Mouse (Mus musculus): ENCODE data around the gene Plcb4. TPM values are rescaled to one million over a fixed set of nuclear protein-coding genes. Genes with fewer than 3 reads are reported as not detected.

Gene Plcb4
- total RNA-seq, 1 experiment: 24.0 TPM

DNA sequence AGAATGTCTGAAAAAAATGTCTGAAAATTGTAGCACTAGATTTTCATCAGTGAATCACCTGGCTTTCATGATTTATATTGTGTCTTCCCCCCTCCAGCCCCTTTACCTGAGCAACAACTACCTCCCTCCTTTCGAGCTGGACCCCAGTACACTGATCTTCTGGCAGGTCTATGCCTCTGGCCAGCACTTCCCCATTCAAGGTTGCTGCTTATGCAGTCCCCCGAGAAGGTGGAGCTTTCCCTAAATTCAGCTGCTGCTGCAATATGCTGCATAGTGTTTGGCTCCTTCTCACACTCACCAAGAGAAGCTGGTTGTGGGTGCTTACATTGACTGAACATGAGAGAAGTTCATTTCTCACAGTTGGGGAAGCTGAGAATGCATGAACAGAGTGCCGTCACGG is 273.8 kb downstream of the Plcb4 start:
- no peaks in the 10 kb centered on the region for H3K9me3 ChIP-seq (ENCODE audit: control insufficient read depth, insufficient read depth, low read depth, low read length)
- no peak overlapping the region for H3K27ac ChIP-seq (ENCODE audit: insufficient read depth, low read depth, low read length, poor library complexity, severe bottlenecking)
- H3K9ac ChIP-seq (ENCODE audit: insufficient read depth, low read depth, low read length, poor library complexity, severe bottlenecking): no peak overlapping the region
- no peak for TF ChIP-seq MAFK (IDR thresholded peaks at IDR 0.05; ENCODE audit: insufficient read depth, low read depth, low read length)
- no peak for TF ChIP-seq ZC3H11A (IDR thresholded peaks at IDR 0.05; ENCODE audit: borderline replicate concordance, low read depth, low read length)
- TF ChIP-seq ZNF384 (IDR thresholded peaks at IDR 0.05; ENCODE audit: low read depth, low read length): no peak
- TF ChIP-seq CHD2 (IDR thresholded peaks at IDR 0.05; ENCODE audit: low read depth, low read length): no peak
- no peak for TF ChIP-seq HCFC1 (IDR thresholded peaks at IDR 0.05; ENCODE audit: borderline replicate concordance, insufficient read depth, low read length)
- H3K4me1 ChIP-seq (ENCODE audit: control insufficient read depth in 2 of 2, insufficient read depth in 2 of 2, low read length in 2 of 2, poor library complexity in 1 of 2): no peaks in the 10 kb centered on the region
- H3K36me3 ChIP-seq (ENCODE audit: control insufficient read depth, insufficient read depth, low read length, poor library complexity, severe bottlenecking): peaks cover 9% of the 10 kb centered on the region
- in situ Hi-C loops (cut with MboI; ENCODE audit: low sequenced_read_pairs in 2 of 2, unreplicated experiment in 2 of 2): loop anchor here in 1 of 2 experiments (25.0 kb wide), 1 partner anchor 545 kb away; no protein-coding TSS in a partner anchor
- no peak for DNase-seq (ENCODE audit: low read depth, low spot score)
- H3K4me3 ChIP-seq (ENCODE audit: insufficient read depth in 1 of 2, low read depth in 1 of 2, low read length in 2 of 2, poor library complexity in 1 of 2, severe bottlenecking in 1 of 2): no peak overlapping the region

GRCm38 (mm10) chr2:135936376-135936775 is 277.6 kb downstream of the Plcb4 start:
- no peak for TF ChIP-seq ZC3H11A (IDR thresholded peaks at IDR 0.05; ENCODE audit: borderline replicate concordance, low read depth, low read length)
- no peak for TF ChIP-seq MAFK (IDR thresholded peaks at IDR 0.05; ENCODE audit: insufficient read depth, low read depth, low read length)
- TF ChIP-seq ZNF384 (IDR thresholded peaks at IDR 0.05; ENCODE audit: low read depth, low read length): no peak
- TF ChIP-seq CHD2 (IDR thresholded peaks at IDR 0.05; ENCODE audit: low read depth, low read length): no peak
- no peak for TF ChIP-seq HCFC1 (IDR thresholded peaks at IDR 0.05; ENCODE audit: borderline replicate concordance, insufficient read depth, low read length)
- Histone ChIP-seq H3K27ac (ENCODE audit: insufficient read depth, low read depth, low read length, poor library complexity, severe bottlenecking) (no peak overlapping the region), H3K4me3 (ENCODE audit: insufficient read depth in 1 of 2, low read depth in 1 of 2, low read length in 2 of 2, poor library complexity in 1 of 2, severe bottlenecking in 1 of 2) (no peak overlapping the region), H3K9me3 (ENCODE audit: control insufficient read depth, insufficient read depth, low read depth, low read length) (no peaks in the 10 kb centered on the region), H3K9ac (ENCODE audit: insufficient read depth, low read depth, low read length, poor library complexity, severe bottlenecking) (no peak overlapping the region), H3K36me3 (ENCODE audit: control insufficient read depth, insufficient read depth, low read length, poor library complexity, severe bottlenecking) (peaks cover 7% of the 10 kb centered on the region), H3K4me1 (ENCODE audit: control insufficient read depth in 2 of 2, insufficient read depth in 2 of 2, low read length in 2 of 2, poor library complexity in 1 of 2) (no peaks in the 10 kb centered on the region)
- no peak for DNase-seq (ENCODE audit: low read depth, low spot score)
- in situ Hi-C loops (cut with MboI; ENCODE audit: low sequenced_read_pairs in 2 of 2, unreplicated experiment in 2 of 2): loop anchor here in 1 of 2 experiments (25.0 kb wide), 1 partner anchor 549 kb away; no protein-coding TSS in a partner anchor

GRCm38 (mm10) chr2:135937646-135938045 is 278.8 kb downstream of the Plcb4 start:
- no peak for TF ChIP-seq ZNF384 (IDR thresholded peaks at IDR 0.05; ENCODE audit: low read depth, low read length)
- H3K27ac ChIP-seq (ENCODE audit: insufficient read depth, low read depth, low read length, poor library complexity, severe bottlenecking): no peak overlapping the region
- in situ Hi-C loops (cut with MboI; ENCODE audit: low sequenced_read_pairs in 2 of 2, unreplicated experiment in 2 of 2): loop anchor here in 1 of 2 experiments (25.0 kb wide), 1 partner anchor 550 kb away; no protein-coding TSS in a partner anchor

GRCm38 (mm10) chr2:135939933-135940332 is 281.1 kb downstream of the Plcb4 start:
- DNase-seq (ENCODE audit: low read depth, low spot score): no peak
- Histone ChIP-seq H3K27ac (ENCODE audit: insufficient read depth, low read depth, low read length, poor library complexity, severe bottlenecking) (no peak overlapping the region), H3K36me3 (ENCODE audit: control insufficient read depth, insufficient read depth, low read length, poor library complexity, severe bottlenecking) (no peaks in the 10 kb centered on the region), H3K9ac (ENCODE audit: insufficient read depth, low read depth, low read length, poor library complexity, severe bottlenecking) (no peak overlapping the region), H3K4me3 (ENCODE audit: insufficient read depth in 1 of 2, low read depth in 1 of 2, low read length in 2 of 2, poor library complexity in 1 of 2, severe bottlenecking in 1 of 2) (no peak overlapping the region), H3K9me3 (ENCODE audit: control insufficient read depth, insufficient read depth, low read depth, low read length) (no peaks in the 10 kb centered on the region), H3K4me1 (ENCODE audit: control insufficient read depth in 2 of 2, insufficient read depth in 2 of 2, low read length in 2 of 2, poor library complexity in 1 of 2) (no peaks in the 10 kb centered on the region)
- TF ChIP-seq MAFK (IDR thresholded peaks at IDR 0.05; ENCODE audit: insufficient read depth, low read depth, low read length) (no peak), CHD2 (IDR thresholded peaks at IDR 0.05; ENCODE audit: low read depth, low read length) (no peak), HCFC1 (IDR thresholded peaks at IDR 0.05; ENCODE audit: borderline replicate concordance, insufficient read depth, low read length) (no peak), ZNF384 (IDR thresholded peaks at IDR 0.05; ENCODE audit: low read depth, low read length) (no peak)
- in situ Hi-C loops (cut with MboI; ENCODE audit: low sequenced_read_pairs in 2 of 2, unreplicated experiment in 2 of 2): loop anchor here in 1 of 2 experiments (25.0 kb wide), 1 partner anchor 553 kb away; no protein-coding TSS in a partner anchor

More at GRCm38 (mm10) chr2:135937646-135938045, 278.8 kb downstream of the Plcb4 start:
- H3K4me1 ChIP-seq (ENCODE audit: control insufficient read depth in 2 of 2, insufficient read depth in 2 of 2, low read length in 2 of 2, poor library complexity in 1 of 2): no peaks in the 10 kb centered on the region
- no peak overlapping the region for H3K9ac ChIP-seq (ENCODE audit: insufficient read depth, low read depth, low read length, poor library complexity, severe bottlenecking)
- H3K9me3 ChIP-seq (ENCODE audit: control insufficient read depth, insufficient read depth, low read depth, low read length): no peaks in the 10 kb centered on the region
- H3K4me3 ChIP-seq (ENCODE audit: insufficient read depth in 1 of 2, low read depth in 1 of 2, low read length in 2 of 2, poor library complexity in 1 of 2, severe bottlenecking in 1 of 2): no peak overlapping the region
- H3K36me3 ChIP-seq (ENCODE audit: control insufficient read depth, insufficient read depth, low read length, poor library complexity, severe bottlenecking): peaks cover under 1% of the 10 kb centered on the region; the same call in 1 of the 2 replicates
- no peak for DNase-seq (ENCODE audit: low read depth, low spot score)

- in situ Hi-C loops (cut with MboI; ENCODE audit: low sequenced_read_pairs in 2 of 2, unreplicated experiment in 2 of 2): loop anchor here in 1 of 2 experiments (25.0 kb wide), 1 partner anchor 561 kb away; no protein-coding TSS in a partner anchor
- no peaks in the 10 kb centered on the region for H3K36me3 ChIP-seq (ENCODE audit: control insufficient read depth, insufficient read depth, low read length, poor library complexity, severe bottlenecking)
- no peaks in the 10 kb centered on the region for H3K9me3 ChIP-seq (ENCODE audit: control insufficient read depth, insufficient read depth, low read depth, low read length)
- no peak overlapping the region for H3K9ac ChIP-seq (ENCODE audit: insufficient read depth, low read depth, low read length, poor library complexity, severe bottlenecking)
- H3K4me1 ChIP-seq (ENCODE audit: control insufficient read depth in 2 of 2, insufficient read depth in 2 of 2, low read length in 2 of 2, poor library complexity in 1 of 2): no peaks in the 10 kb centered on the region
- H3K4me3 ChIP-seq (ENCODE audit: insufficient read depth in 1 of 2, low read depth in 1 of 2, low read length in 2 of 2, poor library complexity in 1 of 2, severe bottlenecking in 1 of 2): no peak overlapping the region
- no peak overlapping the region for H3K27ac ChIP-seq (ENCODE audit: insufficient read depth, low read depth, low read length, poor library complexity, severe bottlenecking)
- DNase-seq (ENCODE audit: low read depth, low spot score): peak; percentile 15
- TF ChIP-seq ZNF384 (IDR thresholded peaks at IDR 0.05; ENCODE audit: low read depth, low read length) (no peak), MAFK (IDR thresholded peaks at IDR 0.05; ENCODE audit: insufficient read depth, low read depth, low read length) (no peak), ZC3H11A (IDR thresholded peaks at IDR 0.05; ENCODE audit: borderline replicate concordance, low read depth, low read length) (no peak), CHD2 (IDR thresholded peaks at IDR 0.05; ENCODE audit: low read depth, low read length) (no peak), HCFC1 (IDR thresholded peaks at IDR 0.05; ENCODE audit: borderline replicate concordance, insufficient read depth, low read length) (no peak)
Observed at GRCm38 (mm10) chr2:135947839-135948238, 289.0 kb downstream of the Plcb4 start.
